Mouse (Mus musculus) kidney, postnatal 10 days (tissue): ENCODE data around the gene Lrfn3.
A peak's percentile ranks its signal among the peaks of the same experiment; 100 is the strongest.

Experiments
- DNase-seq: peaks from one replicate; pipeline ENCODE4 v3.0.0; 2021; ENCODE audit warnings: mixed read lengths

Lrfn3 gene

DNA sequence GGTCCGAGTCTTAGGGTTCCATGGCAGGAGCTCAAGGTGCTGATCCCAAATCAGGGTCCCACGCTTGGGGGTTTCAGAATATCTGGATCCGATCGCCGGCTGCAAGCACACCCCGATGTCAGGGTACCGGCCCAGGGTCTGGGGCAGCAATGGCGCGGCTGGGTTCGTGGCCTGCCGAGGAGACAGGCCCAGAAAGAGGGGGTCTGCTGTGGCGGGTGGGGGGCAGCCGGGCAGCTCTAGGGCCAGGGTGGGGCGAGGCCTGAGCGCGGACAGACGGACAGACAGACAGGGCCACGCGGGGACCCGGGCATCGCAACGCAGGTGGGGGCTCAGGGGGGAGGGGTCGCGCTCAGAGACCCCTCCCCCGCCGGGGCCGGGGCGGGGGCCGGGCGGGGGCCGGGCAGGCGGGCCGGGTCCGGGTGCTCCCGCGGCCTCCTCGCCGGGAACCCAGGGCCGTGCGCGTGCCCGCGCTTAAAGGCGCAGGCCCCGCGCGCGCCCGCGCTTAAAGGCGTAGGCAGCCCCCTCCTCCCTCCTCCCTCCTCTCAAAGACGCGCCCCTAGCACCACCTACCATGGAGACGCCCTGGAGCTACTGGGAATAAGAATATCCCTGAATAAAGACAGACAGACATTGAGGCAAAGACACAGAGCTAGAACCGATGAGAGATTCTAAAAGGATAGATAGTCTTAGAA, at the start of gene Lrfn3:
Gene Lrfn3 (minus strand): TSS at position 121 of the 692 bp plus-strand sequence.
- peak; percentile 82 for DNase-seq

- no peak for DNase-seq
Observed at GRCm38 (mm10) chr7:30411023-30411422, 48.5 kb upstream of the Lrfn3 start.

- DNase-seq: no peak
Observed at GRCm38 (mm10) chr7:30409789-30410188, 47.2 kb upstream of the Lrfn3 start.

DNA sequence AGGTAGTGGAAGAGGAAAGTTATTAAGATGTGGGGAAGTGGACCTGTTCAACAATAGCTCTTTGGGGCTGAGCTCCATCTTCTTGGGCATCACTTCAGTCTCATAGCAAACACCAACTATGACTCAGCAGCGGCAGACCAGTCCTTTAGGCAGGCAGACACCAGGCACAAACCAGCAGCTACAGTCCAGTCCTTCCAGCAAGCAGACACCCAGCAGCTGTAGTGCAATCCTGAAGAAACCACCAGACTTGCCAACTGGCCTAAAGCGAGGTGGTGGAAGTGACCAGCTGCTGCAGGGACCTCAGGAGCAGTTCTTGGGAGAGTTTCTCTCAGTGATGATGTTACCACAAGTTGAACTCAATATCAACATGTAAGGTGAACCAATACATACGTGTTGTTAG, 46.1 kb upstream of the Lrfn3 start:
- DNase-seq: no peak

DNA sequence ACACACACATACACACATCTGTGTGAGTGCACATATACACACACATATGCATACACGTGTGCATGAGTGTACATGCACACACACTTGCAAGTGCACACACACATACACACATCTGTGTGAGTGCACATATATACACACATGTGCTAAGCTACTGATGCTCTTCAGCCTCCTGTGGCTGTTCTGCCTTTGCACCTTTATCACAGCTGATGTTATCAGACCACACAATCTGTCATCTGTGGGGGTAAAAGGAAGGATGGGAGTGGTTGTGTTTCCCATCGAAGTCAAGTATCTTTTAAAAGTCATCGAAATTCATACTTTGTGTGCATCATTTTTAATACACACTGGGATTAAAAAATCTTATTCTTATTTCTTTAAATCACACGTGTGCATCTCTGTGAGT, 39.8 kb upstream of the Lrfn3 start:
- DNase-seq: no peak

- no peak for DNase-seq
Observed at GRCm38 (mm10) chr7:30399671-30400070, 37.1 kb upstream of the Lrfn3 start.

DNA sequence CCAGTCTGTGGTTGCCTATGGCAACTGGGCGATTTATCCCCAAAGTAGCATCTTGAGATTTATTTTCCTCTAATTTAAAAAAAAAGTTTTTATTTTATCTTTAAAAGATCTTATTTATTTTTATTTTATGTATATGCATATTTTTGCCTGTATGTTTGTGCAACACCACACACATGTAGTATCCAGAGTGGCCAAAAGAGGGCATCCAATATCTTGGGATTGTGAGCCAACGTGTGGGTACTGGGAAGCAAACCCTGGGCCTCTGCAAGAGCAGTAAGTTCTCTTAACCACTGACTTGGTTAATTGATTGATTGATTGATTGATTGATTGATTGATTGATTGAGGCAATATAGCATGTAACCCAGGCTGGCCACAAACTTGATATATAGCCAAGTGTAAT, 32.3 kb upstream of the Lrfn3 start:
- DNase-seq: no peak

DNA sequence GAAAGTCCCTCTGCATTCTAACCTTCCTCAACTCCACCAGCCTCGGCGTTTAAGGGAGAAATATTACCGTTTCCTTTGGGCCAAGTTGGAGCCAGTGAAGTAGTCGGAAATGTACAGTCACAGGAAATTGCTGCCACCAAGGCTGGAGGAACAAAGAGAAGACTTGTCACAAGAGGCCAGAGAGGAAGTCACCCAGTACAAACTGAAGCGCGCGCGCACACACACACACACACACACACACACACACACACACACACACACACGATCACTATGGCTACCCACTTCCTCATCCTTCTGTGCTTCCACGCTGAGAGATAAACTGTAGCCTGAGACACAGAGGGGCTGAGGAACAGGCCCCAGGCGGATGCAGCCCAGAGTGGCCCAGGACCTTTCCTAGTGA, 31.8 kb upstream of the Lrfn3 start:
- peak; percentile 61 for DNase-seq

GRCm38 (mm10) chr7:30393631-30394030, 31.1 kb upstream of the Lrfn3 start:
- DNase-seq: no peak

- DNase-seq: no peak
Observed at GRCm38 (mm10) chr7:30392746-30393520, 30.4 kb upstream of the Lrfn3 start.

DNA sequence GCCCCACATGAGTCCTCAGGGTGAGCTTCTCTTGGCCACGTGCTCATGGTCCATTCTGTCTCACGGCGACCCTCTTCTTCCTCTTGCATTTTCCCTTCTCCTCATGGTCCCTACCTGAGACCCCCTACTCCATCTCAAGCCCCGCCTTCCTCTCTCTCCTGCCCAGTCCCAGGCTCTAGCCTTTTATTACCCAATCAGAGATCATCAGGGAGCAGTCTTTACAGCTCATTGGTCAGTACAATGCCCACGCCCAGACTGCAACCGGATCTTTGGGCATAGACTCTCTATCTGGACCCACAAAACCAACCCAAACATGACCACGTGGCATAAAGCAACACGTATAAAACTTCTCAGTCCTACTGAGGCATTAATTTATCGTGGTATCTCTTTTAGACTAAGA, 21.5 kb upstream of the Lrfn3 start:
- DNase-seq: no peak

GRCm38 (mm10) chr7:30380061-30380460, 17.5 kb upstream of the Lrfn3 start:
- DNase-seq: no peak

DNA sequence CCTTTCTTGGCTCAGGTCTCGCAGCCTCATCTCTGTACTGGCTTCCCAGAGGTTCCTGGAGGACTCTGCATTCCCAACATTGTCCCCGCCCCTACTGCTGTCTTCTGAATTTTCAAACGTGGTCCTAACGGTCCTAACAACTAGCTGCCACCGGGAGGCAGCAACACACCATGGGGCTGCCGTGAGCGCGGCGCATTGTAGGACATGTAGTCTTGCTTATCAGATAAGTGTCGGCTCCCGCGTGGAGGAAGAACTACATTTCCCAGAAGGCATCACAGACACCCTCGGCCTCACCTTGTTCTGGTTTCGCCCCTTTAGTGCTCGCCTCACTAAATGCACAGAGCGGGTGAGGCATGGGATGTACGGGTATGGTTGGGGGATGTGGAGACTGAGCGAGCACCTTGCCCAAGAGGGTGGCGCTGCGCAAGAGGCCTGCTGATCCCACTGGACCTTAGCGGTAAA, 11.0 kb upstream of the Lrfn3 start:
- peak; percentile 95 for DNase-seq

- no peak for DNase-seq
Observed at GRCm38 (mm10) chr7:30367466-30367865, 4.9 kb upstream of the Lrfn3 start.

DNA sequence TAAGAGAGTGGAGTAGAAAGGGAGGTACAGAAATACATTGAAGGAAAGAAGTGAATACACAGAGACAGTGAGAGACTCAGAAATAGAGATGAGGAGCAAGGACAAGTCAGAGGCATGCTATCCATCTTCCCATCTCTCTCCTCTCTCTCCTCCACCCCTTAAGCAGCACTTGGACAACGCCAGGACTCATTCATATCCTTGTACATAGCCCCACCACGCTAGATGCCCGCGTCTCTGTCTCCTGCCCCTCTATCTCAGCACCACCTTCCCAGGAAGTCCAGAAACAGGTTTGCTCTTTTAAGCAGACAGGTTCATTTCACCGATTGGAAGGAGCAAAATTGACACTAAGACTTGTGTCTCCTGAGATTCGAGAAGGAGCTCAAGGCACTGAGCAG, 769 bp upstream of the Lrfn3 start:
- DNase-seq: no peak

DNA sequence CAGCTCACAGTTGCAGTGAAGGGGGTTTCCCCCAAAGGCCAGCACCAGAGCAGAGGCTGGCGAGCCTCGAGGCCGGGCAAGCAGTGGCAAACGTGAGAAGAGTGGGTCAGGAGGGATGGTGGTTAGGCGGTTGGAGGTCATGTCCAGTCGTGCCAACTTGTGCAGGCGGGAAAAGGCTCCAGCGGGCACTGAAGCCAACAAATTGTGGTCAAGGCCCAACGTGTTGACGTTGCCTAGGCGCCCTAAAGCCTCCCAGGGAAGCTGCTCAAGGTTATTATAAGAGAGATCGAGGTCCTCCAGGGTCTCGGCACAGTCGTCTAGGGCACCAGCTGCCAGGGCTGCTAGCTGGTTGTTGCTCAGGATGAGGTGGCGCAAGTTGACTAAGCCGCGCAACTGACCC, 2.5 kb downstream of the Lrfn3 start:
- no peak for DNase-seq

DNA sequence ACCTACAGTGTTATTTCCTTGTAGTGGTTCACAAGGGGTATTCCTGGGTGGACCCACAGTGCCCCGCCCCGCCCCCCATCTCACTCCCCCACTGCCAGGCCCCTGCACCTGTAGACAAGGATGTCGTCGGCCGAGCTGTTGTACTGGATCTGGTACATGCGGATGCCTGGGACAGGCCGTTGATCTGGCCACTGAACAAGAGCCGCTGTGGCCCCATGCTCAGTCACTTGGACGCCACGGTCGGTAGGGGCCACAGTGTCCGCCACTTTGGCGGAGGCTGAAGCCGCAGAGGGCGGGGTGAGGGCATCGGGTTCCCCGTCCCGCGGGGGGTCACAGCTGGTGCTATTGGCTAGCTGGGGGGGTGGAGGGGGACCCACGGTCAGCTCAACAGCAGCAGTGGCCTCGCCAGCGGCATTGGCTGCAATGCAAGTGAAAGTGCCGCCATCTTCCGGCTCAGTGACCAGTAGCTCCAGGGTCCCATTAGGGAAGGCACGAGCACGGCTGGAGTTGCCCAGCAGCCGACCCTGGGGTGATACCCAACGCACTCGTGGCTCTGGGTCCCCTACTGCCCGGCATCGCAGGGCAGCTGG, 3.2 kb downstream of the Lrfn3 start:
- DNase-seq: peak; percentile 50

- DNase-seq: no peak
Observed at GRCm38 (mm10) chr7:30358378-30359186, 4.0 kb downstream of the Lrfn3 start.

DNA sequence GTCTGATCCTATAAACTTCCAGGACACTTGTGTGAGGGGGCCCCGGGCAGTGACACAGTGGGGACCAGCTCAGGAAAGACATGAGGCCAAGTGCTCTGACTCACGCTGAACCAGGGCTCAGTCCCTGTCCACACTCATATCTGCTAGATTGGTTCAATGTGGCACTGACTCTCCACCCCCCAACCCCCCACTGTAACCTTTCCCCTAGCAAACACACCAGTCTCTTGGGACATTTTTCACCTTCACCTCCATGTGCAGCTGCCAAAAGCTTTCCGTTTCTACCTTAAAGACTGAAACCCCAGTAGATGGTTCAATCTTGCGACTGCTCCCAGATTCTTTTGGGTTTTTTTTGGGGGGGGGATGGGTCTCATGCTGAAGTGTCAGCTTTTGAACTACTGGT, 8.5 kb downstream of the Lrfn3 start:
- no peak for DNase-seq

DNA sequence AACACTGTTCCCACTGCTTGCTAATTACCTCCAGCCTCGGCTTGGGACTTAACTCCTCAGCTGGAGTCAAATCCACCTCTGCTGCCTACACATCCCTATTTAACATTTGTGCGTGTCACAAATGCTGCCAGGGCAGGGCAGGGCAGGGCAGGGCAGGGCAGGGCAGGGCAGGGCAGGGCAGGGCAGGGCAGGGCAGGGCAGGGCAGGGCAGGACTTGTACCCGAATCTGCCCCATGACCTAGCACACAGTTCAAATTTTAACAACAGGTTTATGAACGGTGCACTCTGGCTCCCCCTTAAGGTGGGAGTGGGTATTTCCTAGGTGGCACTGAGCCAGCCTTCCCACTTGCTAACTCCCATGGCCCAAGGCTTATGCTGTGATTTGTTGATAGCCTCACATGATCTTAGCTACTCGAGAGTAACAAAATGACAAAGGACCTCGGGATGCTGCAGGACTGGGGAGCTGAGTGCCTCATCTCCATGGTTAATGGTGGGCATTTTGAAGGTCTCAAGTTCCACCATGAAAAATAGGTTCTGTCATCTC, 9.2 kb downstream of the Lrfn3 start:
- DNase-seq: peak; percentile 82

DNA sequence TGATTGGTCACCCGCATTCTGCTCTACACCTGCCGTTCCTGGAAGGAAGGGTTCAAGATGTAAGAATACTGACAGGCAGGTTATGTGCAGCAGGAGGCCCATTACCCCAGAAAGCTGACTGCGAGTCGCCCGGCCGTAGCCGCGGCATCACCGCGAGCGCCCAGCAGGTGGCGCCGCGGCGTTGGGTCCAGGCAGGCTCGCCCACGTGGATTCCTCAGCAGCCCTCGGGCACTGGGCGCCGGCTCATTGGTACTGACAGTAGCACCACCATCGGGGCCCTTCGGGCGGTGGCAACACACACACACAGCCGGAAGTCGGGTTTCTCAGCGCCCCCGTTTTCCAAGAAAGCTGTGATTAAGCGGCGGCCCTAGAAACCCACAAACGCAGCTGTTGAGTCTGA, 14.7 kb downstream of the Lrfn3 start:
- DNase-seq: peak; percentile 80

DNA sequence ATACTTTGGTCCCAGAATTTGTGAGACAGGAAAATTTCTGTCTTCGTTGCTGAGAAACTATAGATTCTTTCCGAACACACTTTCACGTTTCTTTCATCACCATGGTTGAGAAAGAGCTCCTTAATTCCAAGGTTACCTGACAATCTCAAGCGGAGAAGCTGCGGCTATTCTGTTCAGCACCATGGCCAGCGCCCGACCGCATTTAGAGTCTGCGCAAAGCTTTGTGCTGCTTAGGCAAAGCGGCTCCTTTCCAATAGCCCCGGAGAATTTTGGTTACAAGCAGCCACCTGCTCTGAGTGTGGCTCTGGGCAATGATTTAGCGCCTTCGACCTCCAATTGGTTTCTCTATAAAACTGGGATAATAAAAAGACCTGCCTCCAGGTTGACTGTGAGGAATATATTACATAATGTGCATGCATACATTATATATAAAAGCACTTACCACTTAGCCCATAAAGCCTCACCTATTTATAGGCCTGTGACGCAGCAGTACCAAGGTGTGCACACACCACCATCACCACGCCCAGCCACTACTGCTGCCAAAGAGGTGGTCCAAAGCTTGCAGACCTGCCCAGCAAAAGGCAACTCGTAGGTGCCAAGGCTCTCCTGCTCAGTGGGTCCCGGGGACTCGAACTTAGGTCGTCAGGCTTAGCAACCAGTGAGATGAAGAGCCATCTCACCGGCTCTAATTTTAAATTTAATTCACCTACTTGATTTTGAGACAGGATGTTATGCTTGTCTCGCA, 15.8 kb downstream of the Lrfn3 start:
- DNase-seq: peak; percentile 89
